Mouse (Mus musculus) erythroblast, adult 5-6 weeks (primary cell): Measurements from ENCODE around the gene Anks3. TPM values are rescaled to one million over a fixed set of nuclear protein-coding genes. Genes with fewer than 3 reads are reported as not detected.
A peak's percentile ranks its signal among the peaks of the same experiment; 100 is the strongest.

Source experiments
- ATAC-seq: replicated peaks from 2 replicates; pipeline ENCODE4 v1.8.0; 2016; ENCODE audit warnings: moderate number of reproducible peaks, mild to moderate bottlenecking, moderate TSS enrichment, inconsistent platforms; ENCODE audit not compliant: poor library complexity, low FRiP score, severe bottlenecking
- total RNA-seq, 2 experiments: library from RNA; stranded (forward) in 1 of 2; stranded (reverse) in 1 of 2; fragments of 150-400 nt in 1 of 2; fragments of 200-764, 138-1000 nt in 1 of 2; gene quantifications; 2 replicates each; pipeline versions ENCODE4 v1.2.3 to v1.2.4; 2015 to 2017; ENCODE audit warnings: low replicate concordance in 2 of 2

The Anks3 gene
- total RNA-seq, 2 experiments from 2014 or later = 16.4 to 17.3 TPM

DNA sequence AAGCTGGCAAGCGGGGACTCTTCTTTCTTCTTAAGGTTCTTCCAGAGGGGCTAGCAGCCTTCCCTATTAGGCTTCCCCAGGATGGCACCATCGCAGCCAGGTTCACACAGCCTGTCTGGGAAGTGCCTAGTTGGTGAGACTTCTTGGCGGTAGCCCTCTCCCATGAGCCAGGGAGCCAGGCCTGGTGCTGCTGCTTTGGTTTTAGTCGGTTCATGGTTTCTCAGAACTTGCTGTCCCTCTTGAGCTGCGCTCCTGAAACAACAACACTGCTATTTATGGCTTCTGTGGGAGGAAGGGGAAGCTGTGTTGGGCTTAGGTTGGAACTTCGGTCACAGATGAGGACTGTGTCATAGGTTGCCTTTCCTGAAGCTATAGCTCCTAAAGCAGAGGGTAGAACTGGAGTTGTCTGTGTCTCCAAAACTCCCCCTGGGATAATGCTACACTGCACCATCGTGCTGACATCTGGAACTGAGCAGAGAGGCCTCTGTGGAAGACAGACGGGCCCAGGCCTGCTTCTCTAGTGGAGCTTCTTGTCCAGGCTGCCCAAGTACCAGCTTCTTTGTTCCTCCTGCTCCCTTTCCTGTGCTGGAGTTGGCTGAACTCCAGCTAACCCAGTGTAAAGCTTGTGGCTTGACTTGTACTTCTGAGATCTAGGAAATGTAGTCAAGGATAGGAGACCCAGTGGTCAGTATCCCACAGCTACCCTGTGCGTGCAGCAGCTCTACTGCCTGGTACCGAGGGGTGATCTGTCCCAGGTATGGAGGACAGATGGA lies 27.9 kb downstream of the Anks3 start:
- ATAC-seq = no peak

DNA sequence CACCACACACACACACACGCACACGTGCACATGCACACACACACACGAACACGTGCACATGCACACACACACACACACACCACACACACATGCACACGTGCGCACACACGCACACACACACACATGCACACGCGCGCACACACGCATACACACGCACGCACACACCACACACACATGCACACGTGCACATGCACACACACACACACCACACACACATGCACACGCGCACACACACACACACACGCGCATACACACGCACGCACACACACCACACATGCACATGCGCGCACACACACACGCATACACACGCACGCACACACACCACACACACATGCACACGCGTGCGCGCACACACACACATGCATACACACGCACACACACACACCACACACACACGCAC lies 28.6 kb downstream of the Anks3 start:
- ATAC-seq = no peak

GRCm38 (mm10) chr16:4932429-4932828 lies 31.6 kb downstream of the Anks3 start:
- no peak for ATAC-seq

- ATAC-seq = no peak
Observed at GRCm38 (mm10) chr16:4928474-4928873, 35.5 kb downstream of the Anks3 start.

GRCm38 (mm10) chr16:4927967-4928366 lies 36.0 kb downstream of the Anks3 start:
- no peak for ATAC-seq

GRCm38 (mm10) chr16:4923996-4924395 lies 40.0 kb downstream of the Anks3 start:
- no peak for ATAC-seq

DNA sequence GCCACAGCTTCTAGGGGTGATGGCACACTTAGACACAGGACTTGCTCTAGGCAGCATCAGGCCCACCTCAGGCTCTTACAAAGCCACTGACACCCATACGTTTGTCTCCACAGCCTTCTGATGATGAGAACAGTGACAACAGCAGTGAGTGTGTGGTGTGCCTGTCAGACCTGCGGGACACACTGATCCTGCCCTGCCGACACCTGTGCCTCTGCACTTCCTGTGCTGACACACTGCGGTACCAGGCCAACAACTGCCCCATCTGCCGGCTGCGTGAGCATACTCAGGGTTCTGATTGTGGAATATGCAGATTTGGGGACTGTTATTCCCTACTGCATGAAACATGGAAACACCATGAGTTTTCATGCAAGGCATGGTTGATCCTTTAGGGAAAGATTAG lies 41.5 kb downstream of the Anks3 start:
- no peak for ATAC-seq

DNA sequence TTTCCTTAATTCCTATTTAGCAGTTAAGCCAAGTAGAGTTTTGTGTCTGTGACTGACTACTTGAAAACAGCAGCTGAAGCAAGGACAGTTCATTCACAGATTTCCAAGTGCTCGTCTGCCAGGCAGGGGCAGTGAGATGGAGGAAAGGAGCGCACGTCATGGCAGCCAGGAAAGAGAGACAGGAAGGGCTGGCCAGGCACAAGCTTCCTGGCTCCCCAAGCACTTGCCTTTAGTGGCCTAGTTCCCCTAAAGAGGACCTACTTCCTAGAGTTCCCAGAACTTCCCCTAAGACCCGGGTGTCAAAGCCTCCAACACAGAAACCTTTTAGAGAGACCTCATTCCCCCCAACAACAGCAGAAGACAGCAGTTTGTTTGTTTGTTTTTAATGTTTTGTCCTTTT lies 43.4 kb downstream of the Anks3 start:
- ATAC-seq = no peak

DNA sequence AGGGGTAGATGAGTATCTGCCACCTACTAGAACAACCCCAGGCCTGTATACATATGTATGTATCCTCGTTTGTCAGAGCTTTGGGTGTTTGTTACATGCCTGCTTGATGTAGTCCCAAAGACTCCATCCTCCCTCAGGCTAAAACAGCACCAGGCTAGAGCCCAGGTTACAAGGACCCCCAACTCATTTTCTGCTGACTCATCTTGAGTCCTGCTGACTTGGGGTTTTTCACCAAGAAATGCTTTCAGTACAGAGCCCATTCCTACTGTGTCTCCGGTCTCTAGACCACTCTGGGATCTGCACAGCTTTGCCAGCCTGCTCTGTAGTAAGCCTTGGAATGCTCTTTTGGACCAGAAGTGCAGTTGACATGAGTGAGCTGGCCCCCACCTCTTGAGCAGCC lies 47.4 kb downstream of the Anks3 start:
- ATAC-seq = no peak

- ATAC-seq = no peak
Observed at GRCm38 (mm10) chr16:4915931-4916330, 48.1 kb downstream of the Anks3 start.

DNA sequence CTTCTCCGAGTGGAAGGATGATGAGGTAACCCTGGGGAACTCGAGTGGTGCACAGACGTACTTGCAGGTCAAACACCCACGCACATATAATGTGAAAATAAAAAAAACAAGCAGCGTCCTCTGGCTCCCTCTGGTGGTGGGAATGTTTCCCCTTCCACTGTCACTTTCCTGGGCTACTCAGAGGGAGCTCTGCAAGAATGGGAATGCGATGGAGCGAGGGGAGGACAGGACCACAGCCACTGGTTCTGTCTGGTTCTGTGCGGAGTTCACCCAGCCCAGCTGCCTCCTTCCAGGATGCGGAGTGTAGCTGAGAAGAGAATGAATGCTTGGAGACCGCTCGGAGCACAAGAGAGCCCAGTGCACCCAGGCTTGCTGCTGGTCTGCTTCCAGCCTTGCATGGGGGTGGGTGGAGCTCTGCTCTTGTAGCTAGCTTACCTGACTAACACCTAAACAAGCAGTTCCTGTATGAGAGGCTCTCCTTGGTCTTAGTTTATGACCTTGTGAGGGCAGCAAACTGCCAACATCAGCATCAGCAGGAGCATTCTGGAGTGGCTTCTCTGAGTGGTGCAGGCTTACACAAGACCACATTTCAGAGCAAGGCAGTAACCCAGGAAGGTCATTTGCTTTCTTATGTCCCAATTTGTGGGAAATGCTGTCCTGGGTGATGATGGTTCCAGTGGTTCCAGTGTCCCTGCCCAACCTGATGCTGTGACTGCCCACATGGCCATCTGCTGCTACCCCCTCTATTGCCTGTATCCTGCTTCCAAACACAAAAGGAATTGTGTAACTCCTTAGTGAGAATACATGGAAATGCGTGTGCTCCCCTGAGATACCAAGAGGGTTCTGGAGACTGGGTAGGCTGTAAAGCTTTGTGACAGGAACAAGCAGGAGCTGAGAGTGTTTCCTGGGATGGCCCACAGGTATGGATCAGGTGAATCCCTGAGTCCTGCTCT lies 49.9 kb downstream of the Anks3 start:
- ATAC-seq = peak; percentile 64

DNA sequence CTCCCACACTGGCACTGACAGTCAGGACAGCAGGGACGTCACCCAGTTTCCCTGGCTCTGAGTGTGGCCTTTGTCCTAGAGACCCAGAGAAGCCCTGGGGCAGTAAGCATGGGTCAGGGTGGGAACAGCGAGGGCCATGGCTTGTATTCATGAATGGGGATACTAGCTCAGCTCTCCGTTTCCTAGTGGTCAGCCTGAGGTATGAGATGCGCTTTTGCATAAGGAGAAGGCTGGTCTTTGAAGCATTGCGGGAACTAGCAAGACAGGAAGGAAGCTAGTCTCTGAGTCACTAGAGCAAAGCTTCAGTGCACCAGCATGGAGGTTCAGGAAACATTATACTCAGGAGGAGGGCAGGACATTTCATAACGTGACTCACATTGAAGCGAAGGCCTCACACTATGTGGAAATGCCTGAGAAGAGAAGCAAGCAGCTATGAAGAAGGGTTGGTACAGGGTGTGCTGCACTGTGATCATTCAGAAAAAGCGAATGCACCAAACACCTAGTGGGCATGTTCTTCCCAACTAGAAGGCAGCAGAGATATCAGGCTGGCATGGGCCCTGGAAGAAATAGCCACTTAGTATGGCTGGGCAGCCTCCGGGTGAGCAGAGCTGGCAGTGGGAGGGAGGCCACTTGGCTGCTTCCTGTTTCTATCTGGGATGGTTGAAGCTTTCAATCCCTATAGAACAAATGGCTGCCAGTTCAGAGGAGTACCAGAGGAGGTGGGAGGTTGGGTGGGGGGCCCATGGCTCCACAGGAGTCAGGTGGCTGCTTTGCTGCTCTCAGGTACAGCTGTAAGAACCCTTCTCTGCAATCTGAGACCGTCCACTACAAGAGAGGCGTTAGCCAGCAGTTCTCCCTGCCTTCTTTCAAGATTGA lies 50.9 kb downstream of the Anks3 start:
- peak; percentile 30; the same call in 1 of the 2 replicates for ATAC-seq

- no peak for ATAC-seq
Observed at GRCm38 (mm10) chr16:4912074-4912648, 51.8 kb downstream of the Anks3 start.

- ATAC-seq = no peak
Observed at GRCm38 (mm10) chr16:4910758-4911157, 53.2 kb downstream of the Anks3 start.

GRCm38 (mm10) chr16:4909745-4910144 lies 54.3 kb downstream of the Anks3 start:
- no peak for ATAC-seq

- no peak for ATAC-seq
Observed at GRCm38 (mm10) chr16:4907972-4908371, 56.0 kb downstream of the Anks3 start.

GRCm38 (mm10) chr16:4907386-4907785 lies 56.6 kb downstream of the Anks3 start:
- no peak for ATAC-seq

DNA sequence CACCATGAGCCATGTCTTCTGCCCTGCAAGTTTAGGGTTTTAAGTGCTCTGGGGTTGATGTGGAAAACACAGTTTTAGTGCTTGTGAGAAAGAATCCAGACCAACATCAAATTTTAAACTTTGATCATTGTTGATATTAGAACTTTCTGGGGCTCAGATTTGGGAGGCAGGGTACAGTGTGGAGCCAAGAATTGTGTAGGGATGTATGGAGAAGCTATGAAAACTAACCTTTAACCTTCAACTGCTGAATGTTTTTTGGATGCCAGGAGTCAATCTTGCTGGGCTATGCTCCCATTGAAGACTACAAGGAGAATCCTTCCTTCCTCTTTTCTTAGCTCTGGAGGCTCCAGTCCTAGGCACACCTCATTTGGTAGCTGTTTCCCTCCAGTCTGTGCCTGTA lies 57.4 kb downstream of the Anks3 start:
- no peak for ATAC-seq

- no peak for ATAC-seq
Observed at GRCm38 (mm10) chr16:4905591-4905990, 58.4 kb downstream of the Anks3 start.

GRCm38 (mm10) chr16:4904878-4905277 lies 59.1 kb downstream of the Anks3 start:
- no peak for ATAC-seq
